Mouse (Mus musculus): ENCODE measurements around the gene Adh5. TPM values are rescaled to one million over a fixed set of nuclear protein-coding genes. Genes with fewer than 3 reads are reported as not detected.

Adh5 gene
- total RNA-seq, 4 experiments from 2014 or later: 63.2 to 74.4 (median 69.9) TPM

Other genes with a start within 250 kb of the Adh5 start
- gene 4930579F01Rik, start 249.3 kb upstream of the Adh5 start, total RNA-seq (2022): not detected
- under 1 TPM in 3 of 4 experiments, not detected in 1; 0.13 to 0.27 (median 0.21) TPM for gene Adh7, start 225.3 kb upstream of the Adh5 start, total RNA-seq (2022)
- 1 to 10 TPM; 1.1 to 2.1 (median 1.8) TPM for gene Adh1, start 182.1 kb upstream of the Adh5 start, total RNA-seq (2022)
- gene Adh6a, start 129.8 kb upstream of the Adh5 start, total RNA-seq (2022): not detected
- gene Adh6b, start 101.3 kb upstream of the Adh5 start, total RNA-seq (2022): not detected
- not detected for gene Adh4, start 27.6 kb upstream of the Adh5 start, total RNA-seq (2022)
- gene Metap1, start 46.4 kb downstream of the Adh5 start, total RNA-seq (2022): 10 to 100 TPM; 46.0 to 50.2 (median 47.7) TPM
- gene Eif4e, start 83.1 kb downstream of the Adh5 start, total RNA-seq (2022): 100 to 1,000 TPM; 167 to 181 (median 177) TPM

Measured in layer of hippocampus, adult 8-10 months (tissue).